Mouse (Mus musculus): Measurements from ENCODE around the gene Gbgt1.

DNA sequence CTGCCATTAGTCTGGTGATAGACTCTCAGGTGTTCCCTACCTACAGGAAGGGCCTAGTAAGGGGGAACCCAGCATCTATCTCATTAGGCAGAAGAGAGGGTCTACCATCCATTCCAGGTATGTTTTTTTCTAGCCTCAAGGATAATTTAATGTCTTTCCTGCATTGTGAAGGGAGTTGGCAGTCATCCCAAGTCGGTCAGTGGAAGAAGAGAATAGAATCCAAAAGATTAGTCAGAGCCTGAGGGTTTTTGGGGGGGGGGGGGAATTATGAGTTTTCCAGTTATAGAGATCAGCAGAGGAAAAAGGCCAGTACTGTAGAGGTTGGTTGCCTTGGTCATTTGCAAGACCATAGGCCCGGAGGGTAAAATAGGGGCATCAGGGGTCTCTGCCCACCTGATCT is 2.2 kb upstream of the Gbgt1 start:
- TF ChIP-seq POLR2A (IDR thresholded peaks at IDR 0.05; ENCODE audit: insufficient read depth, low read depth, low read length), result no peak
- no peak for TF ChIP-seq CTCF (IDR thresholded peaks at IDR 0.05; ENCODE audit: insufficient read depth, low read depth, low read length)

All from olfactory bulb, adult 2 months (tissue).